Mouse (Mus musculus) spleen, adult 2 months (tissue): Measurements from ENCODE around the gene Snrnp48.

Source experiments
- CTCF ChIP-seq: fragments of 200-500 bp; IDR thresholded peaks from 2 replicates; pipeline ENCODE4 v1.5.1; 2011; ENCODE audit warnings: mild to moderate bottlenecking, inconsistent platforms; ENCODE audit not compliant: insufficient read depth, insufficient read length, insufficient replicate concordance; ENCODE audit errors: extremely low read depth
- POLR2A ChIP-seq: fragments of 200-500 bp; IDR thresholded peaks from 2 replicates; pipeline ENCODE4 v1.6.1; 2011; ENCODE audit warnings: low read depth, low read length, inconsistent platforms

GRCm38 (mm10) chr13:38162668-38163067, 42.1 kb upstream of the Snrnp48 start:
- no peak for TF ChIP-seq POLR2A
- TF ChIP-seq CTCF = no peak
